Mouse (Mus musculus) liver, embryonic 15.5 days (tissue): ENCODE measurements around the gene Ngf. TPM values are rescaled to one million over a fixed set of nuclear protein-coding genes. Genes with fewer than 3 reads are reported as not detected.

Source experiments
- ATAC-seq: fragments of 200-750 bp; cut with Nextera tagmentation; 2 replicates; pipeline ENCODE4 v1.8.0; 2017; ENCODE audit warnings: moderate number of reproducible peaks, mild to moderate bottlenecking, moderate library complexity; ENCODE audit not compliant: insufficient read depth
- H3K27ac ChIP-seq: fragments of 300-500 bp; sonication (generic); replicated peaks from 2 replicates; pipeline ENCODE4 v1.5.1; 2015; ENCODE audit warnings: mild to moderate bottlenecking, inconsistent platforms
- H3K27me3 ChIP-seq: fragments of 300-500 bp; sonication (generic); 2 replicates; pipeline ENCODE4 v1.6.1; 2015; ENCODE audit warnings: mild to moderate bottlenecking, inconsistent platforms
- H3K36me3 ChIP-seq: fragments of 300-500 bp; sonication (generic); replicated peaks from 2 replicates; pipeline ENCODE4 v1.6.1; 2015; ENCODE audit warnings: moderate library complexity, mild to moderate bottlenecking, inconsistent platforms
- H3K4me1 ChIP-seq: fragments of 300-500 bp; sonication (generic); replicated peaks from 2 replicates; pipeline ENCODE4 v1.6.1; 2015; ENCODE audit warnings: inconsistent platforms
- H3K4me2 ChIP-seq: fragments of 300-500 bp; sonication (generic); 2 replicates; pipeline ENCODE4 v1.6.1; 2015; ENCODE audit warnings: moderate library complexity, mild to moderate bottlenecking, inconsistent platforms
- H3K4me3 ChIP-seq: fragments of 300-500 bp; sonication (generic); replicated peaks from 2 replicates; pipeline ENCODE4 v1.5.1; 2015; ENCODE audit warnings: mild to moderate bottlenecking, inconsistent platforms
- H3K9ac ChIP-seq: fragments of 300-500 bp; sonication (generic); 2 replicates; pipeline ENCODE4 v1.6.1; 2015; ENCODE audit warnings: moderate library complexity, mild to moderate bottlenecking, inconsistent platforms
- H3K9me3 ChIP-seq: fragments of 300-500 bp; sonication (generic); replicated peaks from 2 replicates; pipeline ENCODE4 v1.6.1; 2016; ENCODE audit warnings: inconsistent platforms
- WGBS: fragments of 180-500 bp; shearing (Covaris S2); methylation state at CpG from one replicate; pipeline ENCODE4 v1.1.7; 2015; ENCODE audit warnings: mixed read lengths; ENCODE audit not compliant: insufficient replicate concordance; 5-methylcytosine and 5-hydroxymethylcytosine counted together
- polyA plus RNA-seq: library from polyadenylated mRNA; unstranded; fragments of >200 nt; fragmentation: Nextera tagmentation; extraction: Ambion mirVana; gene quantifications from 2 replicates; pipeline ENCODE4 v1.2.1, GENCODE M21; 2015

Gene Ngf
- polyA plus RNA-seq = 0.30 and 0.37 TPM in 2 replicates

- Histone ChIP-seq H3K4me1 (no peaks in the 10 kb centered on the region), H3K27ac (no peak within 1 kb of the TSS), H3K27me3 (peaks cover 44% of the 10 kb centered on the region), H3K9ac (no peak within 1 kb of the TSS), H3K36me3 (no peaks in the 10 kb centered on the region), H3K4me3 (no peak within 1 kb of the TSS), H3K4me2 (no peak within 1 kb of the TSS), H3K9me3 (no peaks in the 10 kb centered on the region)
- no peak for ATAC-seq
- 2% methylated on average over 43 of the region's 43 CpGs for WGBS
Observed at GRCm38 (mm10) chr3:102469713-102470448, at the start of gene Ngf. Gene Ngf (plus strand): TSS chr3:102469919.

GRCm38 (mm10) chr3:102445567-102445966, 24.2 kb upstream of the Ngf start:
- Histone ChIP-seq H3K4me3 (no peak overlapping the region), H3K4me1 (no peaks in the 10 kb centered on the region), H3K9me3 (no peaks in the 10 kb centered on the region), H3K4me2 (no peak overlapping the region), H3K9ac (no peak overlapping the region), H3K27me3 (no peaks in the 10 kb centered on the region), H3K36me3 (no peaks in the 10 kb centered on the region), H3K27ac (no peak overlapping the region)
- no peak for ATAC-seq
- WGBS = 58% methylated on average over 3 of the region's 3 CpGs

- H3K27ac ChIP-seq = no peak overlapping the region
- no peak for ATAC-seq
- 52% methylated on average over 4 of the region's 4 CpGs for WGBS
- no peak overlapping the region for H3K4me2 ChIP-seq
- H3K4me3 ChIP-seq = no peak overlapping the region
- no peaks in the 10 kb centered on the region for H3K4me1 ChIP-seq
- H3K9ac ChIP-seq = no peak overlapping the region
- no peaks in the 10 kb centered on the region for H3K9me3 ChIP-seq
- no peaks in the 10 kb centered on the region for H3K27me3 ChIP-seq
- no peaks in the 10 kb centered on the region for H3K36me3 ChIP-seq
Observed at GRCm38 (mm10) chr3:102446691-102447090, 23.0 kb upstream of the Ngf start.

GRCm38 (mm10) chr3:102454566-102454965, 15.2 kb upstream of the Ngf start:
- H3K9me3 ChIP-seq = no peaks in the 10 kb centered on the region
- 41% methylated on average over 6 of the region's 6 CpGs for WGBS
- no peaks in the 10 kb centered on the region for H3K4me1 ChIP-seq
- H3K27me3 ChIP-seq = no peaks in the 10 kb centered on the region
- no peak overlapping the region for H3K4me3 ChIP-seq
- no peak overlapping the region for H3K9ac ChIP-seq
- no peak overlapping the region for H3K4me2 ChIP-seq
- no peak overlapping the region for H3K27ac ChIP-seq
- no peak for ATAC-seq
- H3K36me3 ChIP-seq = no peaks in the 10 kb centered on the region

- Histone ChIP-seq H3K27me3 (no peaks in the 10 kb centered on the region), H3K36me3 (no peaks in the 10 kb centered on the region), H3K4me2 (no peak overlapping the region), H3K4me3 (no peak overlapping the region), H3K4me1 (no peaks in the 10 kb centered on the region), H3K9ac (no peak overlapping the region), H3K27ac (no peak overlapping the region), H3K9me3 (no peaks in the 10 kb centered on the region)
- ATAC-seq = no peak
- 63% methylated on average over 5 of the region's 5 CpGs for WGBS
Observed at GRCm38 (mm10) chr3:102460528-102460927, 9.2 kb upstream of the Ngf start.

- no peak overlapping the region for H3K4me3 ChIP-seq
- H3K4me1 ChIP-seq = no peaks in the 10 kb centered on the region
- H3K4me2 ChIP-seq = no peak overlapping the region
- H3K9me3 ChIP-seq = no peaks in the 10 kb centered on the region
- ATAC-seq = no peak
- H3K27ac ChIP-seq = no peak overlapping the region
- H3K36me3 ChIP-seq = no peaks in the 10 kb centered on the region
- H3K27me3 ChIP-seq = no peaks in the 10 kb centered on the region
- 76% methylated on average over 6 of the region's 6 CpGs for WGBS
- H3K9ac ChIP-seq = no peak overlapping the region
Observed at GRCm38 (mm10) chr3:102460986-102461385, 8.7 kb upstream of the Ngf start.

GRCm38 (mm10) chr3:102462703-102463336, 6.9 kb upstream of the Ngf start:
- H3K27me3 ChIP-seq = peaks cover 4% of the 10 kb centered on the region; the same call in 1 of the 2 replicates
- H3K4me2 ChIP-seq = no peak overlapping the region
- H3K4me1 ChIP-seq = no peaks in the 10 kb centered on the region
- H3K36me3 ChIP-seq = no peaks in the 10 kb centered on the region
- 46% methylated on average over 9 of the region's 9 CpGs for WGBS
- no peak overlapping the region for H3K4me3 ChIP-seq
- H3K9ac ChIP-seq = no peak overlapping the region
- no peaks in the 10 kb centered on the region for H3K9me3 ChIP-seq
- no peak overlapping the region for H3K27ac ChIP-seq
- ATAC-seq = no peak

GRCm38 (mm10) chr3:102463339-102463738, 6.4 kb upstream of the Ngf start:
- Histone ChIP-seq H3K9ac (no peak overlapping the region), H3K27me3 (peaks cover 6% of the 10 kb centered on the region; the same call in 1 of the 2 replicates), H3K4me1 (no peaks in the 10 kb centered on the region), H3K4me2 (no peak overlapping the region), H3K27ac (no peak overlapping the region), H3K4me3 (no peak overlapping the region), H3K9me3 (no peaks in the 10 kb centered on the region), H3K36me3 (no peaks in the 10 kb centered on the region)
- no peak for ATAC-seq
- 59% methylated on average over 2 of the region's 2 CpGs for WGBS

- Histone ChIP-seq H3K4me1 (no peaks in the 10 kb centered on the region), H3K9ac (no peak overlapping the region), H3K36me3 (no peaks in the 10 kb centered on the region), H3K27ac (no peak overlapping the region), H3K9me3 (no peaks in the 10 kb centered on the region), H3K27me3 (peaks cover 38% of the 10 kb centered on the region), H3K4me3 (no peak overlapping the region), H3K4me2 (no peak overlapping the region)
- no peak for ATAC-seq
- WGBS = 19% methylated on average over 3 of the region's 3 CpGs
Observed at GRCm38 (mm10) chr3:102466587-102466986, 3.1 kb upstream of the Ngf start.

GRCm38 (mm10) chr3:102467121-102467520, 2.6 kb upstream of the Ngf start:
- ATAC-seq = no peak
- H3K4me3 ChIP-seq = no peak overlapping the region
- peaks cover 44% of the 10 kb centered on the region for H3K27me3 ChIP-seq
- no peaks in the 10 kb centered on the region for H3K9me3 ChIP-seq
- no peak overlapping the region for H3K9ac ChIP-seq
- H3K4me2 ChIP-seq = no peak overlapping the region
- H3K4me1 ChIP-seq = no peaks in the 10 kb centered on the region
- no peaks in the 10 kb centered on the region for H3K36me3 ChIP-seq
- no peak overlapping the region for H3K27ac ChIP-seq
- 58% methylated on average over 8 of the region's 8 CpGs for WGBS

- H3K4me3 ChIP-seq = no peak overlapping the region
Observed at GRCm38 (mm10) chr3:102471251-102471650, 1.5 kb downstream of the Ngf start.

More at GRCm38 (mm10) chr3:102471251-102471650, 1.5 kb downstream of the Ngf start:
- Histone ChIP-seq H3K27ac (no peak overlapping the region), H3K4me1 (no peaks in the 10 kb centered on the region), H3K27me3 (peaks cover 44% of the 10 kb centered on the region), H3K36me3 (no peaks in the 10 kb centered on the region), H3K4me2 (no peak overlapping the region), H3K9me3 (no peaks in the 10 kb centered on the region), H3K9ac (no peak overlapping the region)
- WGBS = 57% methylated on average over 5 of the region's 5 CpGs
- no peak for ATAC-seq
